Mouse (Mus musculus) heart, adult 2 months (tissue): ENCODE data around the gene Tbxas1. TPM values are rescaled to one million over a fixed set of nuclear protein-coding genes. Genes with fewer than 3 reads are reported as not detected.

Experiments used
- DNase-seq, 2 experiments: peaks; one replicate each; pipeline ENCODE4 v3.0.0; 2021
- H3K27ac ChIP-seq: fragments of 200-600 bp; 2 replicates; pipeline ENCODE4 v1.8.1; 2022
- H3K27me3 ChIP-seq: fragments of 200-500 bp; 2 replicates; pipeline ENCODE4 v1.6.1; 2012; ENCODE audit warnings: mild to moderate bottlenecking, low read length, inconsistent platforms, mixed read lengths; ENCODE audit not compliant: control insufficient read depth, insufficient read depth
- H3K36me3 ChIP-seq: fragments of 200-500 bp; 2 replicates; pipeline ENCODE4 v1.6.1; 2012; ENCODE audit warnings: low read length, inconsistent platforms; ENCODE audit not compliant: control insufficient read depth, insufficient read depth
- H3K4me1 ChIP-seq: fragments of 200-500 bp; 2 replicates; pipeline ENCODE4 v1.6.1; 2011; ENCODE audit warnings: low read length; ENCODE audit not compliant: control insufficient read depth, insufficient read depth
- H3K4me3 ChIP-seq: fragments of 200-600 bp; 2 replicates; pipeline ENCODE4 v1.8.1; 2022
- H3K79me2 ChIP-seq: fragments of 200-500 bp; replicated peaks from 2 replicates; pipeline ENCODE4 v1.6.1; 2012; ENCODE audit warnings: mild to moderate bottlenecking, inconsistent platforms, low read length, moderate library complexity, mixed read lengths; ENCODE audit not compliant: control insufficient read depth, insufficient read depth
- H3K9ac ChIP-seq: fragments of 200-500 bp; 2 replicates; pipeline ENCODE4 v1.6.1; 2012; ENCODE audit warnings: low read depth, mild to moderate bottlenecking, control low read depth, inconsistent platforms, low read length, mixed read lengths
- CTCF ChIP-seq: fragments of 200-600 bp; IDR thresholded peaks from 2 replicates; pipeline ENCODE4 v1.8.1; 2022; ENCODE audit warnings: antibody characterized with exemption, mild to moderate bottlenecking, moderate library complexity
- EP300 ChIP-seq: fragments of 200-500 bp; IDR thresholded peaks from 2 replicates; pipeline ENCODE4 v1.6.1; 2011; ENCODE audit warnings: low read depth, low read length, control low read depth; ENCODE audit not compliant: insufficient read depth
- POLR2A ChIP-seq: fragments of 200-500 bp; IDR thresholded peaks from 2 replicates; pipeline ENCODE4 v1.6.1; 2011; ENCODE audit warnings: mild to moderate bottlenecking, low read depth, low read length, control low read depth; ENCODE audit not compliant: insufficient read depth
- whole genome bisulfite sequencing: fragments of 180-500 bp; shearing (Covaris S2); methylation state at CpG from one replicate; pipeline ENCODE4 v1.1.7; 2018; 5-methylcytosine and 5-hydroxymethylcytosine counted together
- intact Hi-C: fragments of 180-260 bp; cut with DNase I; formaldehyde crosslinking; loops from one replicate; pipeline ENCODE4 v1.15.1; 2025
- polyA plus RNA-seq: library from polyadenylated mRNA; depleted of rRNA; stranded (reverse); fragments of >200 nt; gene quantifications from 2 replicates; pipeline ENCODE4 v1.2.3, GENCODE M21; 2012
- total RNA-seq, 2 experiments: library from RNA; stranded (reverse); gene quantifications; 2 replicates each; pipeline ENCODE4 v1.2.3; 2021

Gene Tbxas1
- total and polyA plus RNA-seq, 3 experiments = 1.9 to 2.7 (median 2.1) TPM

DNA sequence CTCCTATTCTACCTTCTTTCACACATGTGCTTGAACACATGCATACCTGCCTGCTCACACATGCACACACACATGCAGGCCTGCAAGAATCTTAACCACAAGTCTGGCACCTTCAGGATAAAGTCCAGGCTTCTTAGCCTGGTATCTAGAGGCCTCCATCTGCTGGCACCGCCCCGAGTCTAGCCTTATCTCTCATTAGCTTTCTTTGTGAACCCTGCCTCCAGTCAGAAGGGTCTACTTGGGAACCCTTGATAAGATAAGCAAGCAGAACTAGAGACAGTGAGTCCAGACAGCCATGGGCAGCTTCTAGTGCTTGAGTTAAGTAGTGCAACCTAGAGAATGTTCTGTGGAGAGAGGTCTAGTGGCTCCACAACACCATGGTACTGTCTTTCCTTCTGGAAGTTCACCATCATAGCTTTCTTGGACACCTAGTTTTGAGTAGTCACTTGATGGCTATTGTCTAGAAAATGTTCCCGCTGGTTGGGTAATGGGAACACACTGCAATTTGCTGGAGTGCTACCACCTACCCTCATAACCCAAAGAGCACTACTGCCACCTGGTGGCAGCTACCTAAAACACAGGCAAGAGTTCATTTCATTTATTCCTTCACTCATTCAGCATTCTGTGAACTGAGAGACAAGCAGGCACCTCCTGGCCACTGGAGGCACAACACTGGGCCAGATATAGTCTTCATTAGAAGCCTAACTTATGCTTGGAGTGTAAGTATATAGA is 35.8 kb downstream of the Tbxas1 start:
- 0 out of 2 replicates have a peak, but pooled peaks have one; percentile 50 for TF ChIP-seq EP300
- TF ChIP-seq POLR2A = no peak
- TF ChIP-seq CTCF = peak; percentile 98
- Histone ChIP-seq H3K9ac (no peak overlapping the region), H3K79me2 (no peaks in the 10 kb centered on the region), H3K27me3 (no peaks in the 10 kb centered on the region), H3K36me3 (no peaks in the 10 kb centered on the region), H3K4me1 (no peaks in the 10 kb centered on the region), H3K27ac (no peak overlapping the region), H3K4me3 (no peak overlapping the region)
- 46% methylated on average over 3 of the region's 3 CpGs for WGBS
- peak; percentile 63 to 72 for DNase-seq
- intact Hi-C loops = loop anchor here (1.0 to 5.0 kb wide), 4 partner anchors 36 to 261 kb away; partner anchors contain the start of gene Tbxas1

- Histone ChIP-seq H3K4me1 (no peaks in the 10 kb centered on the region), H3K9ac (no peak overlapping the region), H3K36me3 (no peaks in the 10 kb centered on the region), H3K4me3 (no peak overlapping the region), H3K27ac (no peak overlapping the region), H3K79me2 (no peaks in the 10 kb centered on the region), H3K27me3 (no peaks in the 10 kb centered on the region)
- intact Hi-C loops = loop anchor here (5.0 kb wide), 1 partner anchor 155 kb away; no protein-coding TSS in a partner anchor
- DNase-seq = no peak
- TF ChIP-seq CTCF (no peak), POLR2A (no peak), EP300 (no peak)
Observed at GRCm38 (mm10) chr6:38912121-38912660, 37.0 kb downstream of the Tbxas1 start.

DNA sequence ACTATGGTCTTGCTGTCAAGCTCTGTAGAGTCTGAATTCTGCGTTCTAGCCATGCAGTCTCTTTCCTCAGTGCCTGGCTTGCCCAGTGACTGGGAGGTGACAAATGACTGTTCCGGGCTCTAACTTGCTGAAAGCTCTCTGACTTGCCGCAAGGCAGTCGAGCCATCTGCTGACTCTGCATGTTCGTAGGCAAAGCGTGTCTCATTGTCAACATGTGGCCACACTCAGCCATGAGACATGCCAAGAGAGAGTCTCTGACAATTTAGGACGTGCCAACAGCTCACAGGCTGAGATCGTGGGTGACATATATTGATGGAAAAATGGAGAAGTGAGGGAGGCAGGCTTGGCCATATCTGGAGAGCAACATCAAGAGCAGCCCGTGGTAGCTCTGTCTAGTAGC is 37.6 kb downstream of the Tbxas1 start:
- no peaks in the 10 kb centered on the region for H3K27me3 ChIP-seq
- DNase-seq = no peak
- H3K36me3 ChIP-seq = no peaks in the 10 kb centered on the region
- 74% methylated on average over 9 of the region's 9 CpGs for WGBS
- no peaks in the 10 kb centered on the region for H3K4me1 ChIP-seq
- intact Hi-C loops = loop anchor here (5.0 kb wide), 1 partner anchor 154 kb away; no protein-coding TSS in a partner anchor
- H3K79me2 ChIP-seq = no peaks in the 10 kb centered on the region
- no peak overlapping the region for H3K4me3 ChIP-seq
- TF ChIP-seq POLR2A = no peak
- no peak for TF ChIP-seq CTCF
- no peak for TF ChIP-seq EP300
- no peak overlapping the region for H3K9ac ChIP-seq
- H3K27ac ChIP-seq = no peak overlapping the region

DNA sequence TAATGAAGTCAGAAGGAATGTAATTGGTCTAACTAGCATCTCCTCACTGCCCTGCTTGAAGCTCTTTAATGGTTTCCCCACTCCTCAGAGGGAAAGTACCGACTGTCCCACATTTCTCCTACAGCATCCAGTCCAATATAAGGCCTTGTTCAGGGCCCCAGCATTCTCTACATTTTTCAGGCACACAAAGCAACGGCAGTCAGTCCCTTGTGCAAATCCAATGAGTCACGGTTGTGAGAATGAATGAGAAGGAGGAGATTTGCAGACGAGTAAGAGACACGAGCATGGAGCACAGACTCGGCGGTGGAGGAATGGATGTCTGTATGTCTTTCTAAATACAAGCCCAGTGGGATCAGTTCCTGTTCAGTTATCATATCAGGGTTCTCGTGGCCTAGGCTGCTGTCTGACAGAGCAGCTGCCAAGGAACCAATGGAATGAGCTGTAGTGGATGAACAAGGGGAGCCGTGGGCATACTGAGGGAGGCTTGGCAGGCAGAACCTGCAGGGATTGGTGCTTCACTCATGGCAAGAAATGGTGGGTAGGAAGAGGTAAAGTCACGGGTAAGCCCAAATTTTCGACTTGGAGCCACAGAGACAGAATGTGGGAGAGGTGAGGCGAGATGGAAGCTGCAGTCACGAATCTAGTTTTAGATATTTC is 38.3 kb downstream of the Tbxas1 start:
- Histone ChIP-seq H3K36me3 (no peaks in the 10 kb centered on the region), H3K4me3 (no peak overlapping the region), H3K79me2 (no peaks in the 10 kb centered on the region), H3K27ac (no peak overlapping the region), H3K27me3 (no peaks in the 10 kb centered on the region), H3K9ac (no peak overlapping the region), H3K4me1 (no peaks in the 10 kb centered on the region)
- no peak for DNase-seq
- intact Hi-C loops = loop anchor here (5.0 kb wide), 1 partner anchor 154 kb away; no protein-coding TSS in a partner anchor
- no peak for TF ChIP-seq POLR2A
- no peak for TF ChIP-seq EP300
- TF ChIP-seq CTCF = no peak
- 58% methylated on average over 13 of the region's 13 CpGs for WGBS

DNA sequence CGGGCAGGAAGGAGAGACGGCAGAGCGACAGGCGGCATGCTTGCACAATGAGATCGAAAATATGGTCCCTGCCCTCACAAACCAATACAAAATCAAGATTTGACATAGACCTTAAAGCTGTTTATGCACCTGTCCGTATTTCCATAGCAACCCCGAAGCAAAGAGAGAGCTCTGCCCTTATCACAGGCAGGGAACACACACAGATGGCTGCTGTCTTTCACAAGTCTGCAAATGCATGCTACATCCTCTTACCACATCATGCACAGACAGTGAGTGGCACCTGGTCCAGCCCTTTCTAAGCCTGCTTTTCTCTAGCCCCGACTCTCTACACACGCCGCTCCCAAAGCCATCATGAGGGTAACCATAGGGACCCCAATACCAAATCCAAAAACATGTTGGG is 39.0 kb downstream of the Tbxas1 start:
- Histone ChIP-seq H3K9ac (no peak overlapping the region), H3K4me1 (no peaks in the 10 kb centered on the region), H3K79me2 (no peaks in the 10 kb centered on the region), H3K36me3 (no peaks in the 10 kb centered on the region), H3K4me3 (no peak overlapping the region), H3K27me3 (no peaks in the 10 kb centered on the region), H3K27ac (no peak overlapping the region)
- TF ChIP-seq EP300 (no peak), POLR2A (no peak), CTCF (no peak)
- DNase-seq = no peak
- 87% methylated on average over 10 of the region's 10 CpGs for WGBS
- intact Hi-C loops = loop anchor here (5.0 kb wide), 1 partner anchor 153 kb away; no protein-coding TSS in a partner anchor
